Mouse (Mus musculus) liver, embryonic 14.5 days (tissue): ENCODE measurements at regions not wholly inside any gene's neighbourhood (a gene's known extent, or its start where the extent isn't known, plus 50 kb on each side); places are given as distances from the start of the nearest gene placed in this dataset.

Source experiments
- ATAC-seq: fragments of 200-750 bp; cut with Nextera tagmentation; 2 replicates; pipeline ENCODE4 v1.8.0; 2017; ENCODE audit warnings: moderate number of reproducible peaks, mild to moderate bottlenecking, moderate library complexity; ENCODE audit not compliant: insufficient read depth
- DNase-seq, 3 experiments: peaks; one replicate each; pipeline ENCODE4 v3.0.0-alpha.2; 2012 to 2013; ENCODE audit warnings: low read depth in 3 of 3, low spot score in 3 of 3
- H3K27ac ChIP-seq: fragments of 300-500 bp; sonication (generic); 2 replicates; pipeline ENCODE4 v1.5.1; 2014; ENCODE audit warnings: moderate library complexity, mild to moderate bottlenecking, control low read depth, inconsistent platforms
- H3K27me3 ChIP-seq: fragments of 300-500 bp; sonication (generic); 2 replicates; pipeline ENCODE4 v1.6.1; 2014; ENCODE audit warnings: mild to moderate bottlenecking, low read length, moderate library complexity; ENCODE audit not compliant: control insufficient read depth, insufficient read depth
- H3K36me3 ChIP-seq: fragments of 300-500 bp; sonication (generic); replicated peaks from 2 replicates; pipeline ENCODE4 v1.6.1; 2014; ENCODE audit warnings: low read depth; ENCODE audit not compliant: control insufficient read depth, insufficient read depth
- H3K4me1 ChIP-seq, 2 experiments: fragments of 200-500 bp in 1 of 2; fragments of 300-500 bp in 1 of 2; sonication (generic) in 1 of 2; replicated peaks; 2 replicates each; pipeline ENCODE4 v1.6.1; 2012 to 2014; ENCODE audit warnings: antibody characterized with exemption in 1 of 2, inconsistent platforms in 1 of 2, low read length in 1 of 2; ENCODE audit not compliant: control insufficient read depth in 2 of 2, insufficient read depth in 2 of 2
- H3K4me2 ChIP-seq: fragments of 300-500 bp; sonication (generic); 2 replicates; pipeline ENCODE4 v1.6.1; 2014; ENCODE audit warnings: low read depth, mild to moderate bottlenecking, control low read depth, moderate library complexity
- H3K4me3 ChIP-seq, 2 experiments: fragments of 200-500 bp in 1 of 2; fragments of 300-500 bp in 1 of 2; sonication (generic) in 1 of 2; 2 replicates each; pipeline ENCODE4 v1.5.1; 2012 to 2014; ENCODE audit warnings: low read depth in 2 of 2, low read length in 2 of 2, mild to moderate bottlenecking in 2 of 2, control low read depth in 1 of 2, inconsistent platforms in 1 of 2, moderate library complexity in 1 of 2; ENCODE audit not compliant: insufficient read depth in 1 of 2
- H3K9ac ChIP-seq: fragments of 300-500 bp; sonication (generic); replicated peaks from 2 replicates; pipeline ENCODE4 v1.6.1; 2014; ENCODE audit warnings: mild to moderate bottlenecking, control low read depth, moderate library complexity
- H3K9me3 ChIP-seq: fragments of 300-500 bp; sonication (generic); 2 replicates; pipeline ENCODE4 v1.6.1; 2016; ENCODE audit warnings: low read length, mixed read lengths; ENCODE audit not compliant: control insufficient read depth
- CTCF ChIP-seq: IDR thresholded peaks from 2 replicates; pipeline ENCODE4 v1.5.1; 2016; ENCODE audit warnings: antibody characterized with exemption, low read depth, control low read depth
- EP300 ChIP-seq: IDR thresholded peaks from 2 replicates; pipeline ENCODE4 v1.6.1; 2016; ENCODE audit warnings: antibody characterized with exemption, low read depth
- WGBS: fragments of 180-500 bp; shearing (Covaris S2); extraction: QIAGEN DNeasy Blood & Tissue Kit; methylation state at CpG from one replicate; pipeline ENCODE4 v1.1.7; 2014; ENCODE audit not compliant: insufficient replicate concordance; 5-methylcytosine and 5-hydroxymethylcytosine counted together

DNA sequence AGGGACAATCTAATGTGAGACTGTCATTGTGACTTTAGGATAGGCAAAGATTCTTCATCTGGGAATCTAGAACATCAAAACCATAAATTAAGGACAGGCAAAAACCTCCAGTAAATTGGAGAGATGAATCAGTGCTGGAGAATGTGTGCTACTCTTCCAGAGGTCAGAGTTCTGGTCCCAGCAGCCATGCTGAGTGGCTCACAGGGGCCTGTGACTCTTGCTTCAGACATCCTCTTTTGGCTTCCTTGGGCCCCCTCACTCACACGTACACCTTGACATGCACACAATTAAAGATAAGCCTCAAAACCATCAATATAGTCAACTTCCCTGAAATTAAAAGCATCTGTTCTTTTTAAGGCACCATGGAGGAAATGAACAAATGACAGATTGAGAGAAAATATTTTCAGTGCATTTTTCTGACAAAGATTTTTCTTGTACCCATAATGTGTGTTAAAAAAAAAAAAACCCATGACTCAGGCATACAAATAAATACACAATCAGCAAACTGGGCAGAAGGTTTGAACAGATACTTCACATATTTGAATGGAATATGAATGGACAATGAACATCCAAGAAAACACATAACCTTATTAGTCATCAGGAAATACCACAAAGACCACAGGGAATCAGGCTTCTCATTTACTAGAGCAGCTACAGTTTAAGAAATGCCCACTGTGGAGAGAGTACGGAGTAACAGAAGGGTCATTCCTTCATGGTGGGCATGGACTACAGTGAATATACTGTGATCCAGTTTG lies 108.5 kb upstream of the Fstl4 start:
- Histone ChIP-seq H3K27me3 (no peaks in the 10 kb centered on the region), H3K4me3 (no peak overlapping the region), H3K9me3 (no peaks in the 10 kb centered on the region), H3K4me2 (no peak overlapping the region), H3K36me3 (no peaks in the 10 kb centered on the region), H3K4me1 (no peaks in the 10 kb centered on the region), H3K9ac (no peak overlapping the region), H3K27ac (no peak overlapping the region)
- ATAC-seq (no peak), DNase-seq (no peak)
- WGBS, result 31% methylated on average over 2 of the region's 2 CpGs
- no peak for TF ChIP-seq CTCF
- no peak for TF ChIP-seq EP300

DNA sequence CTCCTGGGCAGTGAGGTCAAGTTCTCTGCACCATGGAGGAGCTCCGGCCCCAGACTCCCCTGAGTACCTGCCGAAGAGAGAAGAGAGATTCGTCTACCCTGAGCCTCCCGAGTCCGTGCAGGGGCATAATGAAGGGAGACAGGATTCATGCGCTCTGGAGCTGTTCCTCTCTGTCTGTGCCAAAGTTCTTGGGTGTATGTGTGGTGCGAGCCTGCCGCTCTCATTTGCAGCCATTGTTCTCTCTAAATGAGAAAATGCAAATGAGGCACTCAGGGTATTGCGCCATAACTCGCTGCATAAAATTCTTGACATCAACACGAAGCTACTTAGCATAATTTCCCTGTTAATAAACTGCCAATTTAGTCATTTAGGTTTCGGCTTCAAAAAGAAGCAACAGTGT lies 103.2 kb upstream of the Fstl4 start:
- Histone ChIP-seq H3K4me1 (no peaks in the 10 kb centered on the region), H3K27ac (no peak overlapping the region), H3K4me2 (no peak overlapping the region), H3K36me3 (no peaks in the 10 kb centered on the region), H3K4me3 (no peak overlapping the region), H3K9me3 (no peaks in the 10 kb centered on the region), H3K27me3 (no peaks in the 10 kb centered on the region), H3K9ac (no peak overlapping the region)
- no peak for TF ChIP-seq CTCF
- TF ChIP-seq EP300, result no peak
- WGBS, result 71% methylated on average over 12 of the region's 12 CpGs
- ATAC-seq (no peak), DNase-seq (no peak)

DNA sequence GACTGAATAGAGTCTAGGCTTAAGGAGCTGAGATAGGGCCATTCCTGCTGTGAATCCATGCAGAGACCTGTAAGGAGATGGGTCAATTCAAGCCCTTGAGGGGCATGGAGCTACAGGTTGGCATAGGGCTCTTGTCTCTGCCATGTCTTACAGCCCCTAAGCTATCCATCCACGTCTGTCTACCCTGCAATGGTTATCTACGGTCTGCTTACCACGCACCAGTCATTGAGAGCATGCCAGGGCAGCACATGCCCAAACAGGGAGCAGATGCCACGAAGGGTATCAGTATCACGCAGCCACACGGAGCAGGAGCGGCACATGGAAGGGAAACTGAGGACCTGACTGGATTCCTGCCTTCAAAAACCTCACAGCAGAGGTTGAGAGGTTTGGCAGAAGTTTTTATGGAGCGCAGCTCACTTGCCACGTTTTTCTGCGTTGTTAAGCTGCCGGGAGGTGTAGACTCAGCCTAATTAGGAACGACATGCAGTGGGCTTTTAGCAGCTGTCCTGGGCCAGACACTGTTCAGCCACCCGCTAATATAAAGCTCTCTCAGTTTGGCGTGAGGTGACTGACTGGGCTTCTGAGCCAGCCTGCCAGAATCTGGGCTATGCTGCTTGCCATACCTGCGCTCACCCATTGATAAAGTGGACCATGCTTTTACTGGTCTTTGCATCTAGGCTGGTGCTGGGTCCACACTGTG lies 102.4 kb upstream of the Fstl4 start:
- Histone ChIP-seq H3K9ac (no peak overlapping the region), H3K4me2 (no peak overlapping the region), H3K4me1 (no peaks in the 10 kb centered on the region), H3K27me3 (no peaks in the 10 kb centered on the region), H3K4me3 (no peak overlapping the region), H3K27ac (no peak overlapping the region), H3K36me3 (no peaks in the 10 kb centered on the region), H3K9me3 (no peaks in the 10 kb centered on the region)
- DNase-seq (no peak), ATAC-seq (no peak)
- TF ChIP-seq EP300 (no peak), CTCF (no peak)
- 67% methylated on average over 15 of the region's 15 CpGs for WGBS

DNA sequence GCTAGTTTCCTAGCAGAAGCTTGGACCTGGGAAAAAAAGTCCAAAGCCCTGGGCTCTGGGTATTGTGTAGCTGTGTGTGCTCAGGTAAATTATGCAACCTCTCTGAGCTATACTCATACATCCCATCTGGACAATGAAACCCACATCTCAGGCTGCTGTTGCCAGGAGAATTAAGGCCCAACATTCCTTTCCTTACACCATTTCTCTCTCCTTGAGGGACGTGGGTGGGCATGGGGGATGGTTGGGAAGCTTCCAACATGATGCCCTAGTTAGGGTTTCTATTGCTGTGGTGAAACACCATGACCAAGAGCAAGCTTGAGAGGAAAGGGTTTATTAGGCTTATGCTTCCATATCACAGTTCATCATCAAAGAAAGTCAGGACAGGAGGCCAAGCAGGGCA lies 99.1 kb upstream of the Fstl4 start:
- no peak overlapping the region for H3K4me2 ChIP-seq
- no peak overlapping the region for H3K27ac ChIP-seq
- H3K4me3 ChIP-seq, result no peak overlapping the region
- no peak for DNase-seq
- no peaks in the 10 kb centered on the region for H3K9me3 ChIP-seq
- no peak for ATAC-seq
- TF ChIP-seq EP300, result no peak
- TF ChIP-seq CTCF, result no peak
- no peaks in the 10 kb centered on the region for H3K27me3 ChIP-seq
- H3K4me1 ChIP-seq, result no peaks in the 10 kb centered on the region
- 25% methylated on average over 1 of the region's 1 CpGs for WGBS
- H3K36me3 ChIP-seq, result no peaks in the 10 kb centered on the region
- no peak overlapping the region for H3K9ac ChIP-seq

DNA sequence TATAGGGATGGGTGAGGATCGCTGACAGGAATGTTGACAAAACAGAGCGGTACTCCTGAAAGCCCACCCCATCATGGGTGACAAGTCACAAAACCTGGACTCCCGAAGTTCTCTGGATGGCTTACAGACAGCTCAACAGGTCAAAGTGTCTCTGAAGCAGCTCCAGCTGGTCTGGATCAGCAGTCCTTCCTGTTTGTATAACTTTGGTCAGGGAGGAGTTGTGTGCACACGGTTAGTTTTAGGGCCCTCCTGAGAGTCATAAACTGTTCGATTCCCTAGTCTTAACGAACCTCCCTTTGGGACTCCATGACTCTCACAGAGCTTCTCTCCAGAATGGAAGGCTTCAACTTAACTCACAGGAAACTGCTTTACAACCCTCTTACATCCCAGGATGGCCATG lies 89.4 kb upstream of the Fstl4 start:
- no peaks in the 10 kb centered on the region for H3K36me3 ChIP-seq
- no peak overlapping the region for H3K27ac ChIP-seq
- H3K4me1 ChIP-seq, result no peaks in the 10 kb centered on the region
- H3K4me2 ChIP-seq, result no peak overlapping the region
- no peaks in the 10 kb centered on the region for H3K27me3 ChIP-seq
- H3K4me3 ChIP-seq, result no peak overlapping the region
- ATAC-seq (no peak), DNase-seq (no peak)
- no peaks in the 10 kb centered on the region for H3K9me3 ChIP-seq
- WGBS, result 48% methylated on average over 6 of the region's 6 CpGs
- no peak for TF ChIP-seq CTCF
- no peak for TF ChIP-seq EP300
- no peak overlapping the region for H3K9ac ChIP-seq
